Mouse (Mus musculus) E14TG2a.4 (cell line): Measurements from ENCODE around the gene Pram1.

Experiments
- H3K27me3 ChIP-seq: 2 replicates; pipeline ENCODE4 v1.6.1; 2014; ENCODE audit warnings: low read length, control low read depth; ENCODE audit not compliant: insufficient read depth
- H3K36me3 ChIP-seq: 2 replicates; pipeline ENCODE4 v1.6.1; 2014; ENCODE audit warnings: low read length, control low read depth; ENCODE audit not compliant: insufficient read depth
- H3K4me1 ChIP-seq: replicated peaks from 2 replicates; pipeline ENCODE4 v1.6.1; 2014; ENCODE audit warnings: low read depth, low read length, control low read depth
- H3K4me3 ChIP-seq: replicated peaks from 2 replicates; pipeline ENCODE4 v1.5.1; 2014; ENCODE audit warnings: mild to moderate bottlenecking, low read length
- H3K9me3 ChIP-seq: 2 replicates; pipeline ENCODE4 v1.6.1; 2014; ENCODE audit warnings: low read length, control low read depth
- CTCF ChIP-seq: conservative IDR thresholded peaks from 2 replicates; pipeline ENCODE4 v1.5.1; 2014; ENCODE audit warnings: low read length
- NANOG ChIP-seq: IDR thresholded peaks from 2 replicates; pipeline ENCODE4 v1.6.1; 2014; ENCODE audit warnings: borderline replicate concordance, low read length, mixed read lengths
- POU5F1 ChIP-seq: IDR thresholded peaks from 2 replicates; pipeline ENCODE4 v1.6.1; 2014; ENCODE audit warnings: low read length, borderline replicate concordance

The Pram1 gene

DNA sequence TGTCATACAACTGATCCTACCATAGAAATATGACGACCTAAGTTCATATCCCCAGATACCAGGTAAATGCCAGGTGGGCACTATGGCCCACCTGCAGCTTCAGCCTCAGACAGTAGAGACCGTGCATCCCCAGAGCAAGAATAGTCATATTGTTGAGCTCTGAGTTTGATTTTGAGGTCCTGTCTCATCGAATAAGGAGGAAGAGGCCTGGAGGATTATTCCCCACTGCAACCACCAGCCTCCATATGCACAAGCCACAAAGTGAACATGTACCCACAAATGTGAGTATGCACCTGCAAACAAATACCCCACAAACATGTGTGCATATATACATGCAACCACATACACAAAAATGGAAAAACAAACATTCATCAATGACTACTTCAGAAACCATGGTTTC is 10.6 kb upstream of the Pram1 start:
- TF ChIP-seq NANOG (no peak), POU5F1 (no peak), CTCF (no peak)
- Histone ChIP-seq H3K27me3 (no peaks in the 10 kb centered on the region), H3K4me3 (no peak overlapping the region), H3K36me3 (peaks cover 26% of the 10 kb centered on the region), H3K9me3 (peaks cover 35% of the 10 kb centered on the region), H3K4me1 (peaks cover 29% of the 10 kb centered on the region)

DNA sequence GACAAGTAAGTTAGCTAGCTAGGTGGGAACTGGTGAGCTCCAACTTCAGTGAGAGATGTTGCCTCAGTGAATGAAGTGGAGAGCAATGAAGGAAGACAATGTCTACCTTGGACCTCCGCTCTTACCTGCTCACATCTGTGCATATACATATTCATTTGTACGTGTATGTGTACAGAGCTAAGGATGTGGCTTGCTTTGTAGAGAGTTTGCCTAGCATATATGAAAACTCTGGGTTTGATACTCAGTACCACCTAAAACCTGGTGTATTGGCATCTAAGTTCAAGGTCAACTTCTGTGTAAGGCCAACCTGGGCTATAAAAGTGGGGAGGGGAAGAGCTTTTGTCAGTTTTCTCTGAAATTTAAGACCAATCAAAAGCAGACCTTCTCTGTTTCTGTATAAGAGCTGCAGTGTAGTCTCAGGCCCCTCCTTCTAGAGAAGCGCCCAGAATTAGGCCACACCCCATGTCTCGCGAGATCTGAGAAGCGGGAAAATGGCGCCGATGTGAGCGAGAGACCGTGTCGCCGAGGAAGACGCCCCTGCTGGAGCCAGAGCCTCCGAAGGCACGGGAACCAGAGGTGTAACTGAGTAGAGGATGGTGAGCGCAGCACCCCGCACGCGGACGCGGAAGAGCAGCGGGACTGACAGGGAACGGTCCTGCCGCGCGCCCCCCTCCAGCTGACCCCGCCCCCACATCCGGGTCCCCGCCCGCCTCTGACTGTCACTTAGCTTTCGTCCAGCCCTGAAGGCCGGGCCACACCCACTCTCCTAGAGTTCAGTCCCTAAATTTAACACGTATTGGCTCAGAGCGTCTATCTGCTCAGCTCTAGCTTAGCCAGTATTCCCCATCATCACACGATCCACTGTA is 9.0 kb upstream of the Pram1 start, which contains the start of gene Zfp414:
Gene Zfp414, plus strand, starts transcription at position 470 of the 866 bp plus-strand sequence.
- Histone ChIP-seq H3K9me3 (peaks cover 35% of the 10 kb centered on the region), H3K27me3 (no peaks in the 10 kb centered on the region), H3K4me1 (peaks cover 29% of the 10 kb centered on the region), H3K4me3 (peak within 1 kb of the TSS; percentile 85), H3K36me3 (peaks cover 38% of the 10 kb centered on the region)
- TF ChIP-seq POU5F1 = no peak
- no peak for TF ChIP-seq CTCF
- TF ChIP-seq NANOG = no peak

GRCm38 (mm10) chr17:33629487-33630125 is 8.2 kb upstream of the Pram1 start:
- peaks cover 43% of the 10 kb centered on the region for H3K36me3 ChIP-seq
- H3K27me3 ChIP-seq = no peaks in the 10 kb centered on the region
- peaks cover 29% of the 10 kb centered on the region for H3K4me1 ChIP-seq
- peak overlapping the region; percentile 85 for H3K4me3 ChIP-seq
- peaks cover 35% of the 10 kb centered on the region for H3K9me3 ChIP-seq
- peak; percentile 64; the same call in 1 of the 2 replicates for TF ChIP-seq POU5F1
- TF ChIP-seq NANOG = no peak

- Histone ChIP-seq H3K4me3 (no peak overlapping the region), H3K36me3 (peaks cover 45% of the 10 kb centered on the region), H3K9me3 (peaks cover 33% of the 10 kb centered on the region), H3K27me3 (no peaks in the 10 kb centered on the region), H3K4me1 (peaks cover 32% of the 10 kb centered on the region)
- no peak for TF ChIP-seq POU5F1
- TF ChIP-seq CTCF = no peak
- no peak for TF ChIP-seq NANOG
Measured at GRCm38 (mm10) chr17:33630171-33630895, 7.5 kb upstream of the Pram1 start.

DNA sequence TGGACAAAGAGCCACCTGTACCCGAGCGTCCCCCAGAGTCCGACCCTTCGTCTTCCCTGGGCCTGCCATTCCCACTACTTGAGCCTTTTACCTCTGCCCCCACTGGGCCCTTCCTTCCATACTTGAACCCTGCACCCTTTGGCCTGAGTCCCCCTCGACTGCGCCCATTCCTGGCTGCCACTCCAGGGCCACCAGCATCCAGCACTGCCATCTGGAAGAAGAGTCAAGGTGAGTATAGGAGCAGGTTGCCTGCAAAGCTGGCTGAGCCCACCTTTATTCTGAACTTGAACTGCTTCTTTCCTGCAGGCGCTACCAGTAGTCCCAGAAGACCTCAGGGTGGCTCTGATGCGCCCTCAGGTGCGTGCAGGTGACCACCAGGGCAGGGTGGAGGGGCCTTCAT is 6.6 kb upstream of the Pram1 start:
- peaks cover 54% of the 10 kb centered on the region for H3K36me3 ChIP-seq
- peaks cover 37% of the 10 kb centered on the region for H3K4me1 ChIP-seq
- H3K27me3 ChIP-seq = no peaks in the 10 kb centered on the region
- H3K9me3 ChIP-seq = peaks cover 25% of the 10 kb centered on the region
- no peak overlapping the region for H3K4me3 ChIP-seq
- TF ChIP-seq CTCF (no peak), POU5F1 (no peak), NANOG (no peak)

GRCm38 (mm10) chr17:33631796-33632195 is 6.1 kb upstream of the Pram1 start:
- TF ChIP-seq POU5F1 (no peak), CTCF (no peak), NANOG (no peak)
- Histone ChIP-seq H3K4me3 (no peak overlapping the region), H3K36me3 (peaks cover 57% of the 10 kb centered on the region), H3K9me3 (peaks cover 20% of the 10 kb centered on the region), H3K4me1 (peaks cover 37% of the 10 kb centered on the region), H3K27me3 (no peaks in the 10 kb centered on the region)

GRCm38 (mm10) chr17:33637038-33637437 is 818 bp upstream of the Pram1 start:
- Histone ChIP-seq H3K4me1 (peaks cover 40% of the 10 kb centered on the region), H3K36me3 (peaks cover 57% of the 10 kb centered on the region), H3K4me3 (no peak overlapping the region), H3K9me3 (no peaks in the 10 kb centered on the region), H3K27me3 (no peaks in the 10 kb centered on the region)
- TF ChIP-seq NANOG (no peak), POU5F1 (no peak), CTCF (no peak)

DNA sequence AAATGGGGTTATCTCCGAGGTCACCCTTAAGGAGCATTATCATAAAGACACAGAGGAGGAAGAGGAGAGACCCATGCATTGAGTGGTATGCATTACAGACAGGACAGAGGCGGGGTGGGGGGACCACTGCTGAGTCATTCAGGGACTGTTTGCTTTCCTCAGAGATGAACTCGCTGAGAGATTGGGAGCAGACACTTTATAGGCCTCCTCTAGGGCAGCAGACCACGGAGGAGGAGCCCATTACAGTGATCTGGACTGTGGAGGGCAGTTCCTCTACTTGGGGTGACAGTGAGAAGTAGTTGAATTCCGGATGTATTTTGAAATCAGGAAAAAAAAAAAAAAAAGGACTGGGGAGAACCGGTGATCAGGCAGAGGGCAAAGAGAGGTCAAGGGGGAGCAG is 1.9 kb downstream of the Pram1 start:
- Histone ChIP-seq H3K4me1 (peaks cover 57% of the 10 kb centered on the region), H3K9me3 (no peaks in the 10 kb centered on the region), H3K4me3 (no peak overlapping the region), H3K36me3 (peaks cover 64% of the 10 kb centered on the region), H3K27me3 (no peaks in the 10 kb centered on the region)
- TF ChIP-seq CTCF (no peak), NANOG (no peak), POU5F1 (no peak)
